Comparison of ENCODE assay signal across 8 mouse cellular contexts in genomic region chr15:79400134-79400974, GRCm38 (mm10). TPM values are rescaled to one million over a fixed set of nuclear protein-coding genes. Genes with fewer than 3 reads are reported as not detected.
DNase-seq lines count a peak whose midpoint lies in the region; ATAC-seq lines count a peak whose summit lies in the region.

No protein-coding gene starts in this region.

- H3K27me3 ChIP-seq in heart, embryonic 12.5 days (replicated peaks), result no peaks in the 10 kb centered on the region
- no peaks in the 10 kb centered on the region for H3K27me3 ChIP-seq in heart, embryonic 16.5 days (ENCODE audit: control insufficient read depth, insufficient read depth, low read length)
- peaks cover 12% of the 10 kb centered on the region; the same call in 1 of the 2 replicates for H3K27me3 ChIP-seq in midbrain, embryonic 12.5 days

- H3K9me3 ChIP-seq in heart, embryonic 12.5 days (replicated peaks), result no peaks in the 10 kb centered on the region
- no peaks in the 10 kb centered on the region for H3K9me3 ChIP-seq in heart, embryonic 16.5 days (replicated peaks; ENCODE audit: control insufficient read depth, low read length)
- no peaks in the 10 kb centered on the region for H3K9me3 ChIP-seq in midbrain, embryonic 12.5 days

- H3K27ac ChIP-seq in heart, embryonic 12.5 days (ENCODE audit: poor library complexity, severe bottlenecking), result peak overlapping the region; percentile 76
- peak overlapping the region; percentile 92 for H3K27ac ChIP-seq in heart, embryonic 16.5 days (ENCODE audit: low read length)
- 0 out of 2 replicates have a peak overlapping the region, but pooled peaks have one; percentile 26 for H3K27ac ChIP-seq in midbrain, embryonic 12.5 days (replicated peaks)

- ATAC-seq in heart, embryonic 12.5 days (ENCODE audit: insufficient number of reproducible peaks, low FRiP score), result no peak
- ATAC-seq in heart, embryonic 16.5 days (replicated peaks; ENCODE audit: extremely low read depth, insufficient read depth, low FRiP score), result no peak
- ATAC-seq in midbrain, embryonic 12.5 days (ENCODE audit: low FRiP score, low read depth), result no peak

- peak overlapping the region; percentile 70 for H3K9ac ChIP-seq in heart, embryonic 12.5 days
- H3K9ac ChIP-seq in heart, embryonic 16.5 days (ENCODE audit: low read length), result peak overlapping the region; percentile 78
- H3K9ac ChIP-seq in midbrain, embryonic 12.5 days (replicated peaks), result no peak overlapping the region; the same call in 1 of the 2 replicates

- peaks cover 71% of the 10 kb centered on the region for H3K4me1 ChIP-seq in heart, embryonic 12.5 days (replicated peaks)
- H3K4me1 ChIP-seq in heart, embryonic 16.5 days (ENCODE audit: control insufficient read depth, insufficient read depth, low read length), result peaks cover 61% of the 10 kb centered on the region
- H3K4me1 ChIP-seq in midbrain, embryonic 12.5 days, result peaks cover 27% of the 10 kb centered on the region

- 48% methylated on average over 6 of the region's 6 CpGs for WGBS in heart, embryonic 12.5 days
- WGBS in heart, embryonic 16.5 days, result 41% methylated on average over 6 of the region's 6 CpGs
- WGBS in midbrain, embryonic 12.5 days, result 75% methylated on average over 6 of the region's 6 CpGs

- peak overlapping the region; percentile 12 for H3K4me3 ChIP-seq in heart, embryonic 12.5 days
- peak overlapping the region; percentile 24 for H3K4me3 ChIP-seq in heart, embryonic 16.5 days (ENCODE audit: low read length)
- no peak overlapping the region for H3K4me3 ChIP-seq in midbrain, embryonic 12.5 days

- peak overlapping the region; percentile 94 for H3K4me2 ChIP-seq in heart, embryonic 12.5 days
- peak overlapping the region; percentile 97 for H3K4me2 ChIP-seq in heart, embryonic 16.5 days (ENCODE audit: low read depth, low read length)
- H3K4me2 ChIP-seq in midbrain, embryonic 12.5 days (replicated peaks), result no peak overlapping the region

- H3K36me3 ChIP-seq in heart, embryonic 12.5 days, result peaks cover 12% of the 10 kb centered on the region
- H3K36me3 ChIP-seq in heart, embryonic 16.5 days (ENCODE audit: control insufficient read depth, insufficient read depth), result peaks cover 4% of the 10 kb centered on the region
- H3K36me3 ChIP-seq in midbrain, embryonic 12.5 days, result no peaks in the 10 kb centered on the region

- intact Hi-C loops in heart, postnatal 14 days (cut with DNase I), result loop anchor here (2.0 to 5.0 kb wide), 2 partner anchors 20 to 37 kb away; no protein-coding TSS in a partner anchor

- no peak for DNase-seq in heart, postnatal 14 days
- DNase-seq in ES-CJ7 (ENCODE audit: low read depth, low spot score), result peak; percentile 56
- no peak for DNase-seq in gastrocnemius, postnatal 25 days
- no peak for DNase-seq in spleen, postnatal 36 days (ENCODE audit: low spot score in 2 of 2)
- no peak for DNase-seq in spleen, adult 12 weeks (ENCODE audit: low spot score)

RNA-seq across cellular contexts. Expression of gene Tmem184b, which starts 3.0 kb away (rescaled TPM):
- polyA plus RNA-seq in heart, embryonic 12.5 days (2016; fragmentation: Nextera tagmentation; extraction: Ambion mirVana), result 77.2 and 82.3 TPM in 2 replicates
- 10 to 100 TPM; 52.8 to 55.6 TPM for total RNA-seq in heart, postnatal 14 days (2021)
- 71.7 and 75.2 TPM in 2 replicates for polyA plus RNA-seq in heart, embryonic 16.5 days (2015; fragmentation: Nextera tagmentation; extraction: Ambion mirVana)
- polyA plus RNA-seq in midbrain, embryonic 12.5 days (2016; fragmentation: Nextera tagmentation; extraction: Ambion mirVana), result 47.1 and 47.9 TPM in 2 replicates
- 10 to 100 TPM; 28.4 to 30.4 TPM for total RNA-seq in gastrocnemius, postnatal 25 days (2021)

RNA-seq across cellular contexts. Expression of gene Maff, which starts 53.9 kb away (rescaled TPM):
- 1.9 and 2.6 TPM in 2 replicates for polyA plus RNA-seq in heart, embryonic 12.5 days (2016; fragmentation: Nextera tagmentation; extraction: Ambion mirVana)
- 1 to 10 TPM; 6.2 to 6.9 TPM for total RNA-seq in heart, postnatal 14 days (2021)
- 3.9 and 4.1 TPM in 2 replicates for polyA plus RNA-seq in heart, embryonic 16.5 days (2015; fragmentation: Nextera tagmentation; extraction: Ambion mirVana)
- 0.97 and 1.2 TPM in 2 replicates for polyA plus RNA-seq in midbrain, embryonic 12.5 days (2016; fragmentation: Nextera tagmentation; extraction: Ambion mirVana)
- 1 to 10 TPM; 2.7 to 3.8 TPM for total RNA-seq in gastrocnemius, postnatal 25 days (2021)

RNA-seq across cellular contexts. Expression of gene Csnk1e, which starts 55.0 kb away (rescaled TPM):
- 103 and 111 TPM in 2 replicates for polyA plus RNA-seq in heart, embryonic 12.5 days (2016; fragmentation: Nextera tagmentation; extraction: Ambion mirVana)
- total RNA-seq in heart, postnatal 14 days (2021), result 10 to 100 TPM; 62.3 to 67.3 TPM
- 54.0 and 70.2 TPM in 2 replicates for polyA plus RNA-seq in heart, embryonic 16.5 days (2015; fragmentation: Nextera tagmentation; extraction: Ambion mirVana)
- 267 and 291 TPM in 2 replicates for polyA plus RNA-seq in midbrain, embryonic 12.5 days (2016; fragmentation: Nextera tagmentation; extraction: Ambion mirVana)
- total RNA-seq in gastrocnemius, postnatal 25 days (2021), result 10 to 100 TPM; 43.1 to 43.9 TPM

Comparison
In these comparisons a context has a peak if more than half of its experiments do, and no peak if none do; other contexts are left out.
1. H3K27ac ChIP-seq: peak in every context shown above with its lines; median percentile 92 in heart, embryonic 16.5 days; 76 in heart, embryonic 12.5 days; 26 in midbrain, embryonic 12.5 days.